22 mouse cellular contexts compared by ENCODE assay signal in the genomic region with DNA sequence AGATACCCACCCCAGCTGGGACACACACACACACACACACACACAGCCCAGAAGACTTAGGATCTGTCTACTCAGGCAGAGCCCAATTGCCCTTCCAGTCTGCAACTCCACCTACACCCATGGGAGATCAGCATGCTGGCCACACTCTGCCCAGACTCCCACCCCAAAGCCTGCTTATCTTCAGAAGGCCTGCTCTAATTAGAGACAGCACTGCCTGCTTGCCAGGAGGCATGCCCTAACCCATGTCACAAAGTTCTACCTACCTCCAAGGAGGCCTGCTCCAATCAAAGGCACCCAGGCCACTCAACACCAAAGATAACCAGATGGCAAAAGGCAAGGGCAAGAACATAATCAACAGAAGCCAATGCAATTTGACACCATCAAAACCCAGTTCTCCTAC. TPM values are rescaled to one million over a fixed set of nuclear protein-coding genes. Genes with fewer than 3 reads are reported as not detected.
DNase-seq lines count a peak whose midpoint lies in the region; ATAC-seq and TF ChIP-seq lines count a peak whose summit lies in the region.
"Had no signal": no experiment of that assay in that cellular context is flagged by ENCODE, and none has a peak within 500 bp of the region (broad histone marks: within the 10 kb centered on the region; RNA-seq: fewer than 3 reads in every experiment).

No protein-coding gene starts in this region.

- H3K4me3 ChIP-seq in liver, embryonic 13.5 days (replicated peaks): no peak overlapping the region
- H3K4me3 ChIP-seq in midbrain, embryonic 12.5 days: no peak overlapping the region
- no peak overlapping the region for H3K4me3 ChIP-seq in midbrain, postnatal 0 days (ENCODE audit: low read depth, low read length)
- no peak overlapping the region for H3K4me3 ChIP-seq in forebrain, embryonic 12.5 days (replicated peaks)
- H3K4me3 ChIP-seq: embryonic facial prominence, embryonic 13.5 days; embryonic facial prominence, embryonic 15.5 days; erythroblast, embryonic 14.5 days; forebrain, embryonic 10.5 days; forebrain, embryonic 13.5 days; forebrain, embryonic 15.5 days had no signal

- H3K9ac ChIP-seq in liver, embryonic 13.5 days: no peak overlapping the region
- H3K9ac ChIP-seq in midbrain, embryonic 12.5 days (replicated peaks): no peak overlapping the region
- H3K9ac ChIP-seq in midbrain, postnatal 0 days (replicated peaks; ENCODE audit: low read length, poor library complexity, severe bottlenecking): no peak overlapping the region
- H3K9ac ChIP-seq in forebrain, embryonic 12.5 days: no peak overlapping the region
- H3K9ac ChIP-seq: embryonic facial prominence, embryonic 13.5 days; embryonic facial prominence, embryonic 15.5 days; forebrain, embryonic 13.5 days; forebrain, embryonic 15.5 days had no signal

- H3K9me3 ChIP-seq in liver, embryonic 13.5 days (replicated peaks): no peaks in the 10 kb centered on the region
- no peaks in the 10 kb centered on the region for H3K9me3 ChIP-seq in midbrain, embryonic 12.5 days
- H3K9me3 ChIP-seq in midbrain, postnatal 0 days (ENCODE audit: low read length): no peaks in the 10 kb centered on the region
- H3K9me3 ChIP-seq in forebrain, embryonic 12.5 days: no peaks in the 10 kb centered on the region
- H3K9me3 ChIP-seq: embryonic facial prominence, embryonic 13.5 days; embryonic facial prominence, embryonic 15.5 days; forebrain, embryonic 10.5 days; forebrain, embryonic 13.5 days; forebrain, embryonic 15.5 days had no signal

- no peak for TF ChIP-seq CTCF in midbrain, postnatal 0 days (IDR thresholded peaks at IDR 0.05)

- H3K36me3 ChIP-seq in liver, embryonic 13.5 days: no peaks in the 10 kb centered on the region
- no peaks in the 10 kb centered on the region for H3K36me3 ChIP-seq in midbrain, embryonic 12.5 days
- H3K36me3 ChIP-seq in midbrain, postnatal 0 days (ENCODE audit: insufficient read depth, low read length): no peaks in the 10 kb centered on the region
- H3K36me3 ChIP-seq in forebrain, embryonic 12.5 days (replicated peaks): no peaks in the 10 kb centered on the region
- H3K36me3 ChIP-seq: embryonic facial prominence, embryonic 13.5 days; embryonic facial prominence, embryonic 15.5 days; forebrain, embryonic 10.5 days; forebrain, embryonic 15.5 days had no signal

- no peaks in the 10 kb centered on the region for H3K27me3 ChIP-seq in liver, embryonic 13.5 days
- no peaks in the 10 kb centered on the region for H3K27me3 ChIP-seq in midbrain, embryonic 12.5 days
- no peaks in the 10 kb centered on the region for H3K27me3 ChIP-seq in midbrain, postnatal 0 days (ENCODE audit: insufficient read depth, low read length)
- H3K27me3 ChIP-seq in forebrain, embryonic 12.5 days: no peaks in the 10 kb centered on the region
- H3K27me3 ChIP-seq: embryonic facial prominence, embryonic 13.5 days; embryonic facial prominence, embryonic 15.5 days; forebrain, embryonic 13.5 days; forebrain, embryonic 15.5 days had no signal

- H3K4me2 ChIP-seq in liver, embryonic 13.5 days: no peak overlapping the region
- no peak overlapping the region for H3K4me2 ChIP-seq in midbrain, embryonic 12.5 days (replicated peaks)
- H3K4me2 ChIP-seq in midbrain, postnatal 0 days (ENCODE audit: low read depth, low read length, poor library complexity, severe bottlenecking): no peak overlapping the region
- H3K4me2 ChIP-seq in forebrain, embryonic 12.5 days: no peak overlapping the region
- H3K4me2 ChIP-seq: embryonic facial prominence, embryonic 13.5 days; embryonic facial prominence, embryonic 15.5 days; forebrain, embryonic 13.5 days; forebrain, embryonic 15.5 days had no signal

- no peak for DNase-seq in liver, embryonic 13.5 days
- DNase-seq in liver: no peak
- DNase-seq in midbrain, postnatal 0 days (ENCODE audit: low spot score): no peak
- DNase-seq: adrenal gland, adult 2 months; adrenal gland, postnatal 10 days; adrenal gland, postnatal 25 days; cerebellum, adult 11 months; cerebellum, adult 18-20 months; cerebellum, adult 8-10 months; cerebellum, adult 9-11 months; cerebellum, postnatal 14 days; cerebellum, postnatal 36 days; embryo, embryonic 11 days had no signal

- no peaks in the 10 kb centered on the region for H3K4me1 ChIP-seq in liver, embryonic 13.5 days (replicated peaks)
- no peaks in the 10 kb centered on the region for H3K4me1 ChIP-seq in midbrain, embryonic 12.5 days
- H3K4me1 ChIP-seq in midbrain, postnatal 0 days (ENCODE audit: insufficient read depth, low read length): no peaks in the 10 kb centered on the region
- H3K4me1 ChIP-seq in forebrain, embryonic 12.5 days: peaks cover 1% of the 10 kb centered on the region; the same call in 1 of the 2 replicates
- H3K4me1 ChIP-seq: embryonic facial prominence, embryonic 13.5 days; embryonic facial prominence, embryonic 15.5 days; forebrain, embryonic 15.5 days had no signal

- ATAC-seq in liver, embryonic 13.5 days (ENCODE audit: low read depth): peak; percentile 48; the same call in 1 of the 2 replicates
- peak; percentile 38; the same call in 1 of the 2 replicates for ATAC-seq in midbrain, embryonic 12.5 days (ENCODE audit: low FRiP score, low read depth)
- no peak for ATAC-seq in midbrain, postnatal 0 days (ENCODE audit: low FRiP score)
- peak; percentile 84 for ATAC-seq in megakaryocyte-erythroid progenitor cell, adult 5-6 weeks (replicated peaks; ENCODE audit: low FRiP score, low TSS enrichment, poor library complexity, severe bottlenecking)
- ATAC-seq in forebrain, embryonic 12.5 days (ENCODE audit: low FRiP score): no peak
- ATAC-seq: forebrain, embryonic 13.5 days; forebrain, embryonic 15.5 days had no signal

- no peak overlapping the region for H3K27ac ChIP-seq in liver, embryonic 13.5 days
- H3K27ac ChIP-seq in midbrain, embryonic 12.5 days (replicated peaks): no peak overlapping the region
- no peak overlapping the region for H3K27ac ChIP-seq in midbrain, postnatal 0 days (ENCODE audit: low read depth, low read length)
- no peak overlapping the region for H3K27ac ChIP-seq in forebrain, embryonic 12.5 days
- H3K27ac ChIP-seq: embryonic facial prominence, embryonic 13.5 days; embryonic facial prominence, embryonic 15.5 days; forebrain, embryonic 10.5 days; forebrain, embryonic 13.5 days; forebrain, embryonic 15.5 days had no signal

RNA-seq across cellular contexts. Expression of gene Ngly1, which starts 41.4 kb away (rescaled TPM):
- 20.3 and 24.4 TPM in 2 replicates for polyA plus RNA-seq in liver, embryonic 13.5 days (2015; fragmentation: Nextera tagmentation; extraction: Ambion mirVana)
- 26.0 and 26.1 TPM in 2 replicates for polyA plus RNA-seq in midbrain, embryonic 12.5 days (2016; fragmentation: Nextera tagmentation; extraction: Ambion mirVana)
- 16.4 and 27.4 TPM in 2 replicates for total RNA-seq in midbrain, postnatal 0 days (2014; rRNA removed)
- polyA plus RNA-seq in midbrain, postnatal 0 days (2015; fragmentation: Nextera tagmentation; extraction: Ambion mirVana): 23.7 and 23.8 TPM in 2 replicates
- 54.2 and 55.1 TPM in 2 replicates for total RNA-seq in megakaryocyte-erythroid progenitor cell, adult 5-6 weeks (2014; fragmentation: Nextera tagmentation)
- total RNA-seq in megakaryocyte-erythroid progenitor cell, adult 5-6 weeks (2017): 47.7 and 57.5 TPM in 2 replicates
- 26.9 and 29.2 TPM in 2 replicates for polyA plus RNA-seq in forebrain, embryonic 12.5 days (2016; fragmentation: Nextera tagmentation; extraction: Ambion mirVana)

RNA-seq across cellular contexts. Expression of gene Oxsm, which starts 41.9 kb away (rescaled TPM):
- polyA plus RNA-seq in liver, embryonic 13.5 days (2015; fragmentation: Nextera tagmentation; extraction: Ambion mirVana): 2.2 and 2.6 TPM in 2 replicates
- polyA plus RNA-seq in midbrain, embryonic 12.5 days (2016; fragmentation: Nextera tagmentation; extraction: Ambion mirVana): 1.5 and 1.6 TPM in 2 replicates
- total RNA-seq in midbrain, postnatal 0 days (2014; rRNA removed): 5.0 and 5.5 TPM in 2 replicates
- 1.3 TPM in 2 replicates for polyA plus RNA-seq in midbrain, postnatal 0 days (2015; fragmentation: Nextera tagmentation; extraction: Ambion mirVana)
- total RNA-seq in megakaryocyte-erythroid progenitor cell, adult 5-6 weeks (2014; fragmentation: Nextera tagmentation): 6.3 and 11.8 TPM in 2 replicates
- 8.4 and 9.7 TPM in 2 replicates for total RNA-seq in megakaryocyte-erythroid progenitor cell, adult 5-6 weeks (2017)
- 1.7 and 2.3 TPM in 2 replicates for polyA plus RNA-seq in forebrain, embryonic 12.5 days (2016; fragmentation: Nextera tagmentation; extraction: Ambion mirVana)

Comparison
In these comparisons a context has a peak if more than half of its experiments do, and no peak if none do; other contexts are left out.
1. ATAC-seq: peak in liver, embryonic 13.5 days (single experiment), midbrain, embryonic 12.5 days (single experiment) and megakaryocyte-erythroid progenitor cell, adult 5-6 weeks (single experiment); none in midbrain, postnatal 0 days (single experiment) and forebrain, embryonic 12.5 days (single experiment).